Mouse (Mus musculus): ENCODE measurements around the gene Lasp1.

DNA sequence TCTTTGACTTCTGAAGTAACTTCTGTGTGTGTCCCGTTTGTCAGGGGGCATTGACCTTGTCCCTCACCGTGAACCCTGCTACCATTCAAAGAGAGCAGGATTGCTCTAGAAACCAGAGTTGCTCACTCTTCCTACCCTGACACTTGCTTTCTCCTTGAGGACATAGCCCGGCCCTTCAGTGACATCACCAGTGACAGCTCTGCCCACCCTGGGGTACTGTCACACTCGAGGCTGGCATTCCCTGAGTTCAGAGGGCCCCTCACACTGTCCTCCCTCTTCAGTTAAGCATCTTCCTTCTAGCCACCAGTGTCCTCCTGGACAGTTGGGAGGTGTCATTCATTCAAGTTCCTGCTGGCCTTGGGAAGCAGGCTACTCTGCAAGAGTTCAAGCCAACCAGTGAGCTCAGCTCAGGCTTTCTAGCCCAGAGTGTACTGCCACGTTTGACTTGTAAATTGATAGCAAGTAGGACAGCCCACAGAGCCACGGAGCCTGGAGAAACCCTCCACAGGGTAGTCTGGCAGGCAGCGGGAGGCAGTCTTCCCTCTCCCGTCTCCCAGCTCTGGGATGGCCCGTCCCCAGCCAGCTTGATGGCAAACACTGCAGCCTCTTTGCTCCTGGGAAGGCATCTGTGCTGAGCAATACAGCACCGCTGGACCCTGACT, 40.1 kb downstream of the Lasp1 start:
- TF ChIP-seq EP300 (optimal IDR thresholded peaks at IDR 0.05) (no peak), CTCF (IDR thresholded peaks at IDR 0.05; ENCODE audit: low read depth) (no peak)

All from stomach, postnatal 0 days (tissue).